Mouse (Mus musculus): ENCODE measurements around the gene Casp14. TPM values are rescaled to one million over a fixed set of nuclear protein-coding genes. Genes with fewer than 3 reads are reported as not detected.

The Casp14 gene
- total and polyA plus RNA-seq, 2 experiments from 2014 or later, result not detected

DNA sequence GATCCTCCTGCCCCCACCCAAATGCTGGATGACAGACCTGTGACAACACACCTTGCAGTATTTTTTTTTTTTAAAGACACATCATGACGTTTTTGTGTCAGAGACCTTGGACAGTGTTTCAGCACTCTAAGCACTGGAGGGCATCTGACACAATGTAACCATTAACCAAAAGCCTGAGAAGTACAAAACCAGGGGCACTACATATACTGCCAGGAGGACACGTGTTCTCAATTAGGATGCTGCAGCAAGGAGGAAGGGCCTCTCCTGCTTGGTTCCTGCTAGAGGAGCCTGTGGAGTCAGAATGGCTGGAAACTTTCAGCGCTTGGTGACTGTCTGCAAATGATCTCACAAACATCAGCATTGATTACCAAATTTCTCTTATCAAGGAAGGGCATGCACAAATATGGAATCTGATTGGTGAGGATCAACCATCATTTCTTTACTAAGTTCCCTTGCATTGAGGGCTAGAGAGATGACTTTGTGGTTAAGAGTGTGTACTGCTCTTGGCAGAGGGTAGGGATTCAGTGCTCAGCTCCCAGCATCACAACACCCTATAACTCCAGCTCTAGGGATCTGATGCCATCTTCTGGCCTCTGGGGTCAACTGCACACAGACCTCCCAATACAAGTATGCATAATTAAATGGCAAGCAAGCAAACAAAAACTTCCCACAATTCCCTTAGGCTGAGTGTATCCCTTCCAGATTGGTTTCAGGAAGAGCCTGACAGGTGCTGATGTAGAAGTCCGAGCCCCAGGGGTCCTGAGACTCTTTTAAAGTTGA, 27.5 kb upstream of the Casp14 start:
- H3K36me3 ChIP-seq (ENCODE audit: insufficient read depth), result no peaks in the 10 kb centered on the region
- no peak overlapping the region for H3K9ac ChIP-seq
- no peak overlapping the region for H3K4me2 ChIP-seq (ENCODE audit: low read depth)
- no peak overlapping the region for H3K27ac ChIP-seq (ENCODE audit: low read depth, low read length)
- TF ChIP-seq CTCF (IDR thresholded peaks at IDR 0.05; ENCODE audit: low read depth), result peak; percentile 40; the same call in 1 of the 2 replicates
- 0 out of 2 replicates have a peak, but pooled peaks have one; percentile 15 for ATAC-seq
- H3K4me1 ChIP-seq (ENCODE audit: insufficient read depth), result no peaks in the 10 kb centered on the region
- H3K9me3 ChIP-seq (ENCODE audit: low read length), result no peaks in the 10 kb centered on the region
- DNase-seq, result no peak
- no peak overlapping the region for H3K4me3 ChIP-seq (ENCODE audit: low read depth, low read length)
- no peaks in the 10 kb centered on the region for H3K27me3 ChIP-seq (ENCODE audit: insufficient read depth, low read length)
- 66% methylated on average over 4 of the region's 4 CpGs for WGBS

DNA sequence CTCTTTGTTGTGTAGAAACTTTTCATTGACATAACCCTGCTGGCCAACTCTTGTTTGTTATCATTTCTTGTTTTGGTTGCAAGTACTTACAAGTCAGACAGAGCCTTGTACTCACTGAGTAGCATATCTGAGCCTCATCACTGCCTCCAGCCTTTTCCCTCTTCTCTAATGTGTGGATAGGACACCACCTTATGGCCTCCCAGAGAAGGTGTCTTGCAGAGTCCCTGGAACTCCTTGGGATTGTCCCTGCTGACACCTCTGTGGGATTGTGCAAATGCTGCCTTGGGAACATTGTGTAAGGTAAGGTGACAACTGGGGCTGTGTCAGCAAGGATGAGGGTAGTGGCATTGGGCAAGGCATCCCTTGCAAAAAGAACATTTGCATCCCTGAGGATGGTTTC, 25.6 kb upstream of the Casp14 start:
- Histone ChIP-seq H3K4me2 (ENCODE audit: low read depth) (no peak overlapping the region), H3K27ac (ENCODE audit: low read depth, low read length) (no peak overlapping the region), H3K4me1 (ENCODE audit: insufficient read depth) (no peaks in the 10 kb centered on the region), H3K4me3 (ENCODE audit: low read depth, low read length) (no peak overlapping the region), H3K9me3 (ENCODE audit: low read length) (no peaks in the 10 kb centered on the region), H3K9ac (no peak overlapping the region), H3K27me3 (ENCODE audit: insufficient read depth, low read length) (no peaks in the 10 kb centered on the region; the same call in 1 of the 2 replicates), H3K36me3 (ENCODE audit: insufficient read depth) (no peaks in the 10 kb centered on the region)
- 0 out of 2 replicates have a peak, but pooled peaks have one; percentile 10 for TF ChIP-seq CTCF (IDR thresholded peaks at IDR 0.05; ENCODE audit: low read depth)
- DNase-seq, result no peak
- no peak for ATAC-seq

DNA sequence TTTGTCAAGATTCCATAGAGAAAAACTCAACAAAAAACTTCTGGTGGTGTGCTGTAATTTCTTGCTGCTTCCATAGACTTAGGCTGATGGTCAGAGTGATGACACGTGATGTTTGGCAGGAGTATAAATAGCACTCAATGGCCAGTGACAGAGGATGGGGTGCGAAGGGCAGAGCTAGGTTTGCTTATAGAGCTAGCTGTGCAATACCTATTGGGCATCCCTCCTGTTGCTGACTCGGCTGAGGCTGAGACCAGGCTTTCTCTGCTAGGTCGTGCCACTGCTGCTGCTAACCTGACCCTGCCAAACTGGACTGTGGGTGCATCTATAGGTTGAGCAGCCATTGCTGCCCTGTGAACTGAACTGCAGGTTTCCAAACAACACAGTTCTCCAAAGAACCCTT, 21.7 kb upstream of the Casp14 start:
- WGBS, result 82% methylated on average over 4 of the region's 4 CpGs
- Histone ChIP-seq H3K4me1 (ENCODE audit: insufficient read depth) (no peaks in the 10 kb centered on the region), H3K9ac (no peak overlapping the region), H3K27me3 (ENCODE audit: insufficient read depth, low read length) (no peaks in the 10 kb centered on the region; the same call in 1 of the 2 replicates), H3K27ac (ENCODE audit: low read depth, low read length) (no peak overlapping the region), H3K4me2 (ENCODE audit: low read depth) (no peak overlapping the region), H3K9me3 (ENCODE audit: low read length) (no peaks in the 10 kb centered on the region), H3K4me3 (ENCODE audit: low read depth, low read length) (no peak overlapping the region), H3K36me3 (ENCODE audit: insufficient read depth) (no peaks in the 10 kb centered on the region)
- ATAC-seq (no peak), DNase-seq (no peak)
- TF ChIP-seq CTCF (IDR thresholded peaks at IDR 0.05; ENCODE audit: low read depth), result no peak

DNA sequence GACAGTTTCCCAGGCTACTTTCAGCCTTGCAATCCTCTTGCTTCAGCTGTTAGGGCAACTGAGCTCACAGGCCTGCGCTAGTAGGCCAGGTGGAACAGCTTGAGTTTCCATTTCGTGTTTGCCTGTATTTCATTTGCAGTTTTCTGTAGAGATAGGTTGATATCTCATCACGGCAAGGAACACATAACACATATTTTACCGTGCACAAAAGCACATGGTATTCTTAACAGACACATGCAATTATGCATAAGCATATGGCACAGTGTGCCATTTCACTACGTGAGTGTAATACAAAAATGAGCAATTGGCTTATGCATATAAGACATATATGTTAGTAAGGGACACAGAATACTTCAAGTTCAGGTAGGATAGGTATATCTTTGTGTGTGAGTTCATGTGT, 9.8 kb upstream of the Casp14 start:
- Histone ChIP-seq H3K4me3 (ENCODE audit: low read depth, low read length) (no peak overlapping the region), H3K9ac (no peak overlapping the region), H3K27me3 (ENCODE audit: insufficient read depth, low read length) (no peaks in the 10 kb centered on the region), H3K36me3 (ENCODE audit: insufficient read depth) (no peaks in the 10 kb centered on the region), H3K4me1 (ENCODE audit: insufficient read depth) (peaks cover 5% of the 10 kb centered on the region; the same call in 1 of the 2 replicates), H3K4me2 (ENCODE audit: low read depth) (no peak overlapping the region), H3K9me3 (ENCODE audit: low read length) (no peaks in the 10 kb centered on the region), H3K27ac (ENCODE audit: low read depth, low read length) (no peak overlapping the region)
- 60% methylated on average over 5 of the region's 5 CpGs for WGBS
- ATAC-seq, result peak; percentile 59
- TF ChIP-seq CTCF (IDR thresholded peaks at IDR 0.05; ENCODE audit: low read depth), result no peak
- DNase-seq, result peak; percentile 59

DNA sequence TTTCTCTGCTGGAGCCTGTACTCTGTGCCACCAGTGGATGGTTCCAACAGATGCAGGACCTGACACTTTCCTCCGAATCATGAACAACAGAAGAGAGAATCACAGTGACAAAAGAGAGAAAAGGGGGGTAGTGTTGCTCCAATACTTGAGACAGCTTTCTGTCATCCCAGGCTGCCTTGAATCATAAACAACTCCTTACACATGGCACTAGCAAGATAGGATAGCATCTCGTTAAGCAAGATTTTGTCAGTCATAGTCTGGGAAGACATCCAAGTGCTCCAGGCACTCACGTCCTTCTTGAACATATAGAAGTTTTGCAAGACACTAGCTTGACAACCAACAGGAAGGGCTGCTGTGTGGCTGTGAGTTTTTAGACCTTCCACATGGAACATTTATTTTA, 8.9 kb upstream of the Casp14 start:
- H3K4me3 ChIP-seq (ENCODE audit: low read depth, low read length), result no peak overlapping the region
- no peak for TF ChIP-seq CTCF (IDR thresholded peaks at IDR 0.05; ENCODE audit: low read depth)
- H3K4me2 ChIP-seq (ENCODE audit: low read depth), result no peak overlapping the region
- H3K36me3 ChIP-seq (ENCODE audit: insufficient read depth), result no peaks in the 10 kb centered on the region
- WGBS, result 37% methylated on average over 3 of the region's 3 CpGs
- DNase-seq (peak; percentile 65), ATAC-seq (peak; percentile 70)
- H3K27ac ChIP-seq (ENCODE audit: low read depth, low read length), result no peak overlapping the region
- H3K27me3 ChIP-seq (ENCODE audit: insufficient read depth, low read length), result no peaks in the 10 kb centered on the region
- H3K9ac ChIP-seq, result no peak overlapping the region
- no peaks in the 10 kb centered on the region for H3K9me3 ChIP-seq (ENCODE audit: low read length)
- H3K4me1 ChIP-seq (ENCODE audit: insufficient read depth), result peaks cover 5% of the 10 kb centered on the region

DNA sequence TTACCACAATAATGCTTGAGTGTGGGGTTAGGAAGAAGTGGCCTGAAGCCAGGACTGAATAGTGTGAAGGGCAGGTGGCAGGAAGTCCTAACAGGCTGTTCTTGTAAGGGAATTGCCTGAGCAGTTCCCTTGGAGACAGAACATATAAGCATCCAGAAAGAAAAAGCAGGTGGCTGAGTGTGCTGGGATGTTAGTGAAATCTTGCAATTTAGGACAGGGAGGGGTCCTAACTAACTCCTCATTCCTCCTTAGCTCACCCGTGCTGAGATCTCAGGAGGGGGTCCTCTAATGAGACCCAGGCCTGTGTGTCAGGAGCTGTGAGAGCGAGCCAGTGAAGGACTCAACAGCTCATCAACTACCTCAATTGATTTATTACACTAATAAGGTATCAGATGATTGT, 5.3 kb upstream of the Casp14 start:
- ATAC-seq (peak; percentile 12), DNase-seq (peak; percentile 49)
- Histone ChIP-seq H3K9me3 (ENCODE audit: low read length) (no peaks in the 10 kb centered on the region), H3K4me3 (ENCODE audit: low read depth, low read length) (no peak overlapping the region), H3K27me3 (ENCODE audit: insufficient read depth, low read length) (no peaks in the 10 kb centered on the region), H3K27ac (ENCODE audit: low read depth, low read length) (no peak overlapping the region), H3K4me2 (ENCODE audit: low read depth) (no peak overlapping the region), H3K9ac (no peak overlapping the region), H3K36me3 (ENCODE audit: insufficient read depth) (no peaks in the 10 kb centered on the region), H3K4me1 (ENCODE audit: insufficient read depth) (peaks cover 5% of the 10 kb centered on the region)
- WGBS, result 11% methylated on average over 2 of the region's 2 CpGs
- TF ChIP-seq CTCF (IDR thresholded peaks at IDR 0.05; ENCODE audit: low read depth), result no peak

DNA sequence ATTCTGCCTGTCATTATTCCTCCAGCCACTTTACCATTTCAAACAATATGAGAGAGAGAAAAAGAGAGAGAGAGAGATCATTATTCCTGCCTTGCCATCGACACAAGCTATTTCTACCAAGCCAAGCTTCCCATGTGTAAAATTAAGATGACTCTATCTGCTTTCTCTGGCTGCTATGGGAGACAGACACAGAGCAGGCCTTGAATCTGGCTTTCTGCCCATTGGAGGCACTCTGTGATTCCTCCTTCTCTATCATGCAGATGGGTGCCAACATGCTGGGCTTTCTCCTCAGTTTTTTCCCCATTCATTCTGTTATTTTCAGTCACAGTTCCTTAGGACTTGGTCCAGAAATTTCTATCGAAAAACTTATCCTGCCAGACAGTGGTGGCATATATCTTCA, 4.6 kb upstream of the Casp14 start:
- H3K9ac ChIP-seq, result no peak overlapping the region
- H3K27ac ChIP-seq (ENCODE audit: low read depth, low read length), result no peak overlapping the region
- no peak overlapping the region for H3K4me3 ChIP-seq (ENCODE audit: low read depth, low read length)
- H3K36me3 ChIP-seq (ENCODE audit: insufficient read depth), result no peaks in the 10 kb centered on the region
- H3K9me3 ChIP-seq (ENCODE audit: low read length), result no peaks in the 10 kb centered on the region
- peaks cover 5% of the 10 kb centered on the region for H3K4me1 ChIP-seq (ENCODE audit: insufficient read depth)
- no peak for TF ChIP-seq CTCF (IDR thresholded peaks at IDR 0.05; ENCODE audit: low read depth)
- no peaks in the 10 kb centered on the region for H3K27me3 ChIP-seq (ENCODE audit: insufficient read depth, low read length)
- 24% methylated on average over 2 of the region's 2 CpGs for WGBS
- DNase-seq (peak; percentile 86), ATAC-seq (peak; percentile 86)
- no peak overlapping the region for H3K4me2 ChIP-seq (ENCODE audit: low read depth)

Data from forebrain, postnatal 0 days (tissue).